Mouse (Mus musculus) layer of hippocampus, postnatal 10 days (tissue): Measurements from ENCODE around the gene Tmco5. TPM values are rescaled to one million over a fixed set of nuclear protein-coding genes. Genes with fewer than 3 reads are reported as not detected.
"Not testable (repeated sequence)": the region's sequence is repeated elsewhere in the genome, so short reads cannot be mapped to it uniquely, and the experiment has no call there.

Experiments used
- DNase-seq, 2 experiments: peaks; one replicate each; pipeline ENCODE4 v3.0.0; 2021; ENCODE audit warnings: low spot score in 2 of 2
- total RNA-seq, 2 experiments: library from RNA; stranded (reverse); gene quantifications; 2 replicates each; pipeline ENCODE4 v1.2.3; 2021

Tmco5 gene
- total RNA-seq, 2 experiments from 2014 or later = 0.56 to 1.0 TPM

GRCm38 (mm10) chr2:116922580-116923500 is 44.3 kb downstream of the Tmco5 start:
- DNase-seq = no peak

- DNase-seq = no peak
These were observed 45.2 kb downstream of the Tmco5 start for GRCm38 (mm10) chr2:116923684-116924083.

- DNase-seq = no peak
These were observed 45.8 kb downstream of the Tmco5 start for GRCm38 (mm10) chr2:116924292-116924691.

DNA sequence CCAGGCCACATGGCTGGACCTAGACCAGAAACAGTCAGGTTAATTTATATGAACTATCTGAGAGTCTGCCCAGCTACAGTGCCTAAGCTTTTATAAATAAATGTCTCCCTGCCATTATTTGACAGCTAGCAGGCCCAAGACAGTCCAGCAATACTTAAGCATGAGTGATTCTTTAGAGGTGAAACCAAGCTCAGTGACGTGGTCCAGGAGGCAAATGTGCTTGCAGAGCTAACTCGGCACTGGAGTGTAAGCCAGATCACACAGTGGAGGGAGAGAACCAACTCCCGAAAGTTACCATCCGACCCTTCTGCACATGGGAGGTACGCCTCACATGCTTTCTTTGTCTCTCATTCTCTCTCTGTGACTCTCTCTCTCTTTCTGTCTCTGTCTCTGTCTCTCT is 46.7 kb downstream of the Tmco5 start:
- DNase-seq = no peak

DNA sequence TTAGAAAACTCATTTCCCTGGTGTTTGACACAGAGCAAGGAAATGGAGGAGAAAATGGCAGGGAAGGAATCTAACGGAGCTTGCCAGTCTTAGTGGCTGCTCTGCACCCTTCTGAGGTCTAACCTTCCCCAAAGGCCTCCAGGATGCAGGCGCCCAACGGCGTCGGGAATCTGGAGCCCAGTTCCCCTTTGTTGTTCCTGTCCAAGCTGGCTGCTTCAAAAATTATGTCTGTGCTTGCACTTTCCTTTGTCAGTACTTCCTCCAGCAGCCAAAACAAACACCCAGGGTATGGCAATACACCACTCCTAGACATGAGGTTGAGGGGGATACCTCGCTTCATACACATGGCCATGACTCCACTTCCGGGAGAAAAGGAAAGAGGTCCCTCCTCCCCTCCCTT is 53.7 kb downstream of the Tmco5 start:
- DNase-seq = no peak

DNA sequence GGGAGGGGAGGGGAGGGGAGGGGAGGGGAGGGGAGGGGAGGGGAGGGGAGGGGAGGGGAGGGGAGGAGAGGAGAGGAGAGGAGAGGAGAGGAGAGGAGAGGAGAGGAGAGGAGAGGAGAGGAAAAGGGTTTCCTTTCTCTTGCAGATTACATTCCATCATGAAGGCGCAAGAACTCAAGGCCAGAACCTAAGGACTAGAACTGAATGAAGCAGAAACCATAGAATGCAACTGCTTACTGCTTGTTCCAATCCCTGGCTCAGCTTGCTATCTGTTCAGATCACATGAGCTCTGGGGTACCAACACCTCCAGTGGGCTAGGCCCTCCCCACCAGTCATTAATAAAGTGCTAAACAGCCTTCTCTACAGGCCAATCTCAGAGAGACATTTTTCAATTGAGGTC is 55.7 kb downstream of the Tmco5 start:
- DNase-seq = not testable (repeated sequence)

- DNase-seq = no peak
These were observed 56.3 kb downstream of the Tmco5 start for GRCm38 (mm10) chr2:116934776-116935175.

DNA sequence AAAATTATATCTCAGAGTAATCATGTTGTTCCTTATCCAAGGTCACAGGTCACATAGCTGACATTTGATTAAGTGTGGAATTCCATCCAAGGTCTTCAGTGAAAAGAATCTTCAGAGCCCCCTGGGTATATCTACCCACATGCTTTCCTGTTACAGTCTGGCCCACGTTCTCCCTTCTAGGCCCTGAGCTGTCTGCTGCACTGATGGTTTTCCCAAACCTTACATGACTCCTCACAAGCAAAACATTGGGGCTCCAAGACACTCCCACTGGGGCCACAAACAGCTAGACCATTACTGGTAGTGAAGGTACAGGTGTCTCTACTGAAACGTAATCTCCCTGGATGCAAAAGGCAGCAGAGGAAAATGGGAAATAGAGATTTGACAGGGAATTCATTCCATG is 57.9 kb downstream of the Tmco5 start:
- DNase-seq = no peak

DNA sequence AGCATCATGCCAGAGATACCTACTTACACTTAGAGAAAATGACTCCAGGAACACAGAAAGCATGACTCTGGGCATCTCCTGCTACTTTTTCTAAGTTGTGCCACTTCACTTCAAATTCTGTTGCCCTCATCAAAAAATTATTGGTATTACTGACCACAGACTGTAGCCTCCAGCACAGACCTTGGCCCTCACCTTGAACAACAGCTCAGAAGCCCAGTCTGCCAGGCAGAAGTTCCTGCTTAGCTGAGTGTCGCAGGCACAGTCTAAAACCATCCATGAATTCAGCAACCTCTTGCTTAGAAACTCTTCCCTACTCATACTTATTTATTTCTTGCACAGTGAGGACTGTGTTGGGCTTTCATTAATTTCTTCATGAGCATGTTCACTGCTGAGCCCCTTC is 58.7 kb downstream of the Tmco5 start:
- no peak for DNase-seq

DNA sequence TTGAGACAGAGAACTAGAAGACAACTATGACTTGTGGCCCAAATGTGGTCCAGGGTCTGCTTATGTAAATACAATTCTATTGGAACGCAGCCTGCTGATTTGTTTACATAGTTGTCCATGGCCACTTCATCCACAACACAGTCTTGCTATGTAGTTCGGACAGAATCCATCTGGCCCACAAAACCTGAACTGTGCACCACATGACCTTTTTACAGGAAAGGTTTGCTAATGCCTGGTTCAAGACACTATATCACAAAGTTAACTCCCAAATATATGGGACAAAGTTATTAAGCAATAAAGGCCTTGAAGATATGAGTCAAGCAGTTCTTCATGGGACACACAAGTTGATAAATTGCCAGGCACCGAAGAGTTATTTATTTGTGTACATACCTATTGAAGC is 63.3 kb downstream of the Tmco5 start:
- no peak for DNase-seq

Other genes starting within 250 kb of the Tmco5 start
- 10 to 100 TPM; 67.5 to 72.2 TPM for gene Spred1, start 242.7 kb downstream of the Tmco5 start, total RNA-seq